Mouse (Mus musculus): ENCODE measurements around the gene Snap23. TPM values are rescaled to one million over a fixed set of nuclear protein-coding genes. Genes with fewer than 3 reads are reported as not detected.
"Not testable (repeated sequence)": the region's sequence is repeated elsewhere in the genome, so short reads cannot be mapped to it uniquely, and the experiment has no call there.

Gene Snap23
- polyA plus RNA-seq, 1 experiment from 2014 or later, result 55.2 TPM

DNA sequence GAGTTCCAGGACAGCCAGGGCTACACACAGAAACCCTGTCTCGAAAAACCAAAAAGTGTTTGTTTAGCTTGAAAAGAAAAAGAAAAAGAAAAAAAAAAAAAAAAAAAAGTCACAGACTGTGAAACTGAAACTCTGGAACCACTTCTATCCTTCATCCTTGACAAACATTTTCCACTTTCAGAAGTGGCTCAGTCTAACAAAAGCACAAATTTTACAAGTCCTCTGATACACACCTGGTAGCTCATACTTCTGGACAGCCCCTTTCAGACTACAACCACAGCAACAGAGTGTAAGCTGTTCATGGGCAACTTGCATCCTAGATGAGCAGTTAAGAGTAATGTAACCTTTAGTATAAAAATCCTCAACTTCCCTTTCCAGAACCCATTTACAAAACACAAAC lies 5.9 kb upstream of the Snap23 start:
- Histone ChIP-seq H3K9me3 (ENCODE audit: low read length) (no peaks in the 10 kb centered on the region), H3K36me3 (ENCODE audit: insufficient read depth, low read length) (0 out of 2 replicates have a peak, but pooled peaks cover 3% of the 10 kb centered on the region), H3K27ac (ENCODE audit: low read length) (no peak overlapping the region), H3K9ac (replicated peaks; ENCODE audit: low read length) (no peak overlapping the region), H3K4me3 (ENCODE audit: low read length) (no peak overlapping the region), H3K4me1 (ENCODE audit: insufficient read depth, low read length) (peaks cover 4% of the 10 kb centered on the region), H3K4me2 (replicated peaks; ENCODE audit: low read depth, low read length) (no peak overlapping the region), H3K27me3 (ENCODE audit: insufficient read depth, low read length) (no peaks in the 10 kb centered on the region)
- 88% methylated on average over 1 of the region's 1 CpGs for WGBS
- no peak for ATAC-seq (ENCODE audit: low FRiP score, low TSS enrichment)

DNA sequence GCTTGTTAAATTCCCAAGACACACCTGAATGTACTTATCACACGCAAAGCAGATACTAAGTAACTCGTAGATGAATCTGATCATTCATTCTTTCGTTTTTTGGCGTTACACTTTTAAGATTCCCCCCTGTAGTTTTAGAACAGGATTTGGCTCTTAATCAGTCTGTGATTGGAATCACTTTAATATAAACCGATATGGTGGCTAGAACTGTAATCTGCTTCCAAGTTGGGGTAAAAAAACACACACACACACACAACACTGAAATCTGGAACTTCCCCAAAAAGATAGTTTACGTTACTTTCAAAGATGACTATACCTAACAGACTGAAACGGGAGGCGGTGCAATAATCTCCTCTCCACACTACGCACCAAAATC lies 4.6 kb upstream of the Snap23 start:
- Histone ChIP-seq H3K9ac (replicated peaks; ENCODE audit: low read length) (peak overlapping the region; percentile 94), H3K4me3 (ENCODE audit: low read length) (peak overlapping the region; percentile 97), H3K36me3 (ENCODE audit: insufficient read depth, low read length) (0 out of 2 replicates have a peak, but pooled peaks cover 3% of the 10 kb centered on the region), H3K27ac (ENCODE audit: low read length) (peak overlapping the region; percentile 75; the same call in 1 of the 2 replicates), H3K27me3 (ENCODE audit: insufficient read depth, low read length) (no peaks in the 10 kb centered on the region), H3K4me2 (replicated peaks; ENCODE audit: low read depth, low read length) (peak overlapping the region; percentile 63), H3K9me3 (ENCODE audit: low read length) (no peaks in the 10 kb centered on the region), H3K4me1 (ENCODE audit: insufficient read depth, low read length) (peaks cover 6% of the 10 kb centered on the region)
- no peak for ATAC-seq (ENCODE audit: low FRiP score, low TSS enrichment)
- WGBS, result 22% methylated on average over 9 of the region's 9 CpGs

DNA sequence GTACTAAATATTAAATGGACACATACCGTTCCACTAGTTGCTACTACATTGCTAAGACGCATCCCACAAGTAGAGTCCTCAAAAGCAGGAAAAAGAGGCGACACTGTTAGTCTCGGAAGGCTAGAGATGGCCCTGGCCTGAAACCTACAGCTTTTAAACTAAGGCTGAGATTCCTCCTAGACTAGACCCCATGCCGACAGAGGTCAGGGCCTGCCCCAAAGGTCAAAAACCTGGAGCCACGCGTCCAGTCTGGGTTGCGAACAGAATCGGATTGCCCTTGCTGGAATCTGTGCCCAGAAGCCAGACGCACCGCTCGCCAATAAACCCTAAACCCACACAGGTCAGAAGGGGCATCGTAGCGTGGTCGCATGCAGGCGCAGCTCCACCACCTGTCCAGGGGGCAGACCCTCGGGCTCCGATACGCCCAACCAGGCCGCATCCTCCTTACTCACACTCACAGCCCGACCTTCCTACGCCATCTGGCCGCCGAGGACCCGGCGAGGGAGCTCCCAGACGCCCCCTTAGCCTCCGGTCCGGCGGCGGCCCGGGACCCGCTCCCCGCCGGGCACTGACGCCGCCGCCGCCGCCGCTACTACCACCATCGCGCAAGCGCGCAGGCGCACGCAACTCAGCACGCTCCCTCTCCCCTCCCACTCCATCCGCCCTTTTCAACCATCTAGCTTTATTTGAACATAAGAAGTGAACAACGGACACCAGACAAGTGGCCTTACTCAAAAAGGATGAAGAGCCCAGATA lies 4.1 kb upstream of the Snap23 start, which contains the start of gene Zfp106:
Zfp106 (minus strand) TSS at position 609 of the 756 bp plus-strand sequence.
- H3K27ac ChIP-seq (ENCODE audit: low read length), result peak within 1 kb of the TSS; percentile 75
- peaks cover 9% of the 10 kb centered on the region for H3K4me1 ChIP-seq (ENCODE audit: insufficient read depth, low read length)
- H3K36me3 ChIP-seq (ENCODE audit: insufficient read depth, low read length), result 0 out of 2 replicates have a peak, but pooled peaks cover 3% of the 10 kb centered on the region
- H3K27me3 ChIP-seq (ENCODE audit: insufficient read depth, low read length), result no peaks in the 10 kb centered on the region
- WGBS, result under 1% methylated on average over 50 of the region's 50 CpGs
- ATAC-seq (ENCODE audit: low FRiP score, low TSS enrichment), result peak; percentile 75
- peak within 1 kb of the TSS; percentile 97 for H3K4me3 ChIP-seq (ENCODE audit: low read length)
- H3K4me2 ChIP-seq (replicated peaks; ENCODE audit: low read depth, low read length), result peak within 1 kb of the TSS; percentile 63
- no peaks in the 10 kb centered on the region for H3K9me3 ChIP-seq (ENCODE audit: low read length)
- peak within 1 kb of the TSS; percentile 94 for H3K9ac ChIP-seq (replicated peaks; ENCODE audit: low read length)

DNA sequence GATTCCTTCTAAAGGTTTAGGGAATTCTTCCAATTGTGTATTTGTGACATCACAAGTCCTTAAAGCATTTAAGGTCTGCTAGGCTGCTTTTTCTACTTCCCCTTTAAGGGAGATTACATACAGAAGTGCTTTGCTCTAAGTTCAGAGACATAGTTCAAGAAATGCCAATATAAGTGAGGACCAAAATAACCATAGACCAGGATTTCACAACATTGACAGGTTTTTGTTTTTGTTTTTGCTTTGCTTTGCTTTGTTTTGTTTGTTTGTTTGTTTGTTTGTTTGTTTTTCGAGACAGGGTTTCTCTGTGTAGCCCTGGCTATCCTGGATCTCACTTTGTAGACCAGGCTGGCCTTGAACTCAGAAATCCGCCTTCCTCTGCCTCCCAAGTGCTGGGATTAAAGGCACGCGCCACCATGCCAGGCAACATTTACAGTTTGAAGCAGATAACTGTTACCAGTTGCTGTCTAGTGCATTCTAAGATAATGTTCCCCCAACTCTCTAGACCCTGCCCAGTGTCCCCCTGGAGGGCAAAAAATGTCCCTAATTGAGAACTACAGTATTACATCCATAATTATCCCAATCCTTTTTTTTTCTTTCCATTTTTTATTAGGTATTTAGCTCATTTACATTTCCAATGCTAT lies 2.8 kb upstream of the Snap23 start:
- not testable (repeated sequence) for H3K4me2 ChIP-seq (replicated peaks; ENCODE audit: low read depth, low read length); H3K27ac ChIP-seq (ENCODE audit: low read length); H3K4me3 ChIP-seq (ENCODE audit: low read length); H3K27me3 ChIP-seq (ENCODE audit: insufficient read depth, low read length); H3K36me3 ChIP-seq (ENCODE audit: insufficient read depth, low read length); H3K9ac ChIP-seq (replicated peaks; ENCODE audit: low read length); ATAC-seq (ENCODE audit: low FRiP score, low TSS enrichment); H3K9me3 ChIP-seq (ENCODE audit: low read length)
- peaks cover 21% of the 10 kb centered on the region for H3K4me1 ChIP-seq (ENCODE audit: insufficient read depth, low read length)
- 94% methylated on average over 4 of the region's 4 CpGs for WGBS

DNA sequence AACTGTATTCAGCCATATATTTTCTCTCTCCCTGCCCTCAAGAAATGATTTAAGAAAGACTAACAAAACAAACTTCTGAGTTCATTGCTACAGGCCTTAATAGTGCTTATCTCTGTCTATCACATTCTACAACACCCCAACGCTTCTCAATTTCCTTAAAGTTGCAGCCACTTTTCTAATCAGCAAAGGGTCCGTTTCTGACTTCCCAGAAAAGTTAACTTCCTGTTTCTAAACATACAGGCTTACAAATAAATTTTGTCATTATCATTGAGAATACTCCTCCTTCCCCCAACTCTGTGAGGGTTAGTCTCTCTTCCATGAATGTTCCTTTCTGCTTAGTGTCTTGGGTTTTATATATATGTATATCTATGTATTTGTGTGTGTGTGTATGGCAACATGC lies 2.1 kb upstream of the Snap23 start:
- ATAC-seq (ENCODE audit: low FRiP score, low TSS enrichment), result no peak
- Histone ChIP-seq H3K4me2 (replicated peaks; ENCODE audit: low read depth, low read length) (no peak overlapping the region), H3K9me3 (ENCODE audit: low read length) (no peaks in the 10 kb centered on the region), H3K27ac (ENCODE audit: low read length) (no peak overlapping the region), H3K27me3 (ENCODE audit: insufficient read depth, low read length) (no peaks in the 10 kb centered on the region), H3K36me3 (ENCODE audit: insufficient read depth, low read length) (0 out of 2 replicates have a peak, but pooled peaks cover under 1% of the 10 kb centered on the region), H3K9ac (replicated peaks; ENCODE audit: low read length) (no peak overlapping the region), H3K4me3 (ENCODE audit: low read length) (no peak overlapping the region), H3K4me1 (ENCODE audit: insufficient read depth, low read length) (peaks cover 21% of the 10 kb centered on the region)
- 75% methylated on average over 2 of the region's 2 CpGs for WGBS

DNA sequence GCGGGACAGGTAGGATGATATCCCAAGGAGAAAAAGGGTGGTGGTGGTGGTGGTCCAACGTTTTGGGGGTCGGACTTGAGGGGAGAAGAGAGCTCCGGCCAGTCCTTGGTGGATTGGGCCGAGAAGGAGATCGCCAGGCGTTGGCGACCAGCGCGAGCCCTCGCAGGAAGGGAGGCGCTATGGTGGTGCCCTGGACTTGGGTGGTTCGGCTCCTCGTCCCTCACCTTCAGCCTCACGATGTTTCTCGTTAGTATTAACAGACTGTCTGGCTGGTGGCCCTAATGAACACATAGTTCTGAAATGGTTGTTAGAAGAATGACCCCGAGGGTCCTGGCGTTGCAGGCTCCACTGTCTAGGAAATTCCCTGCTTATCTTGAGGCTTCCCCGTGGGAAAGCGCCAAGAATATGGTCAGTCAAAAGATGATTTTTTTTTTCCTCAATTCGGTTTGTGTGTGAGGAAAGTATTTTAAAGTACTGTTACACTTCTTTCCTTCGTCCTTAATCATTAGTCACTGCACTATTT lies 388 bp downstream of the Snap23 start:
- H3K27ac ChIP-seq (ENCODE audit: low read length), result peak overlapping the region; percentile 98
- peaks cover 18% of the 10 kb centered on the region for H3K4me1 ChIP-seq (ENCODE audit: insufficient read depth, low read length)
- H3K9me3 ChIP-seq (ENCODE audit: low read length), result no peaks in the 10 kb centered on the region
- H3K9ac ChIP-seq (replicated peaks; ENCODE audit: low read length), result peak overlapping the region; percentile 71
- H3K4me3 ChIP-seq (ENCODE audit: low read length), result peak overlapping the region; percentile 68
- ATAC-seq (ENCODE audit: low FRiP score, low TSS enrichment), result peak; percentile 83
- H3K36me3 ChIP-seq (ENCODE audit: insufficient read depth, low read length), result peaks cover 11% of the 10 kb centered on the region; the same call in 1 of the 2 replicates
- WGBS, result under 1% methylated on average over 22 of the region's 22 CpGs
- no peaks in the 10 kb centered on the region for H3K27me3 ChIP-seq (ENCODE audit: insufficient read depth, low read length)
- peak overlapping the region; percentile 79 for H3K4me2 ChIP-seq (replicated peaks; ENCODE audit: low read depth, low read length)

DNA sequence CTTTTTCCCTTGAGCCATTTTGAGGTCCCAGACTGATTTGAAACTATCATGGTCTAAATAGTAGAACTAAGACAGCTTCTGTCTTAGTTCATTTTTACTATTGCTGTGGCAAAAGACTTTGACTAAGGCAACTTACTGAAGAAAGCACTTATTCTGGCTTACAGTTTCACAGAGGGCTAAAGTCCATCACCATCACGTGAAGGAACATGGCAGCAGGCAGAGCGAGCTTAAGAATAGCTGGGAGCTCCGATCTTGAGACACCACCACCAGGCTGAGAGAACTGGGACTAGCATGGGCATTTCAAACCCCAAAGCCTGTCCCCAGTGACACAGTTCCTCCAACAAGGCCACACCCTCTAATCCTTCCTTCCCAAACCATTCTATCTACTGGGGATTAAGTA lies 3.6 kb downstream of the Snap23 start:
- Histone ChIP-seq H3K36me3 (ENCODE audit: insufficient read depth, low read length) (peaks cover 11% of the 10 kb centered on the region; the same call in 1 of the 2 replicates), H3K4me2 (replicated peaks; ENCODE audit: low read depth, low read length) (no peak overlapping the region), H3K9me3 (ENCODE audit: low read length) (no peaks in the 10 kb centered on the region), H3K9ac (replicated peaks; ENCODE audit: low read length) (no peak overlapping the region), H3K27me3 (ENCODE audit: insufficient read depth, low read length) (no peaks in the 10 kb centered on the region), H3K27ac (ENCODE audit: low read length) (no peak overlapping the region), H3K4me1 (ENCODE audit: insufficient read depth, low read length) (peaks cover 17% of the 10 kb centered on the region), H3K4me3 (ENCODE audit: low read length) (no peak overlapping the region)
- WGBS, result 92% methylated on average over 3 of the region's 3 CpGs
- no peak for ATAC-seq (ENCODE audit: low FRiP score, low TSS enrichment)

DNA sequence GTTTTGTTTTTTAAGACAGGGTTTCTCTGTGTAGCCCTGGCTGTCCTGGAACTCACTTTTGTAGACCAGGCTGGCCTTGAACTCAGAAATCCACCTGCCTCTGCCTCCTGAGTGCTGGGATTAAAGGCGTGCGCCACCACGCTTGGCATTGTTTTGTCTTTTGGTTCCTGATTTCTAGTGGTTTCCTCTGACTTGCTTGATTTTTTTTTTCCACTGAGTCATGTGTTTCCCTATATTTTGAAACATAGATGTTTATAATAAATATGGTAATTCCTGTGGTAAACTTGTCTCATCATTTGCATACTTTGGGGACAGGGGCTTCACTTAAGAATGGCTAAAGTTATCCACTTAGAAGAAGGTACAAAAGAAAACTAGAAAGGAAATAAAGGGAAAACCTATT lies 4.7 kb downstream of the Snap23 start:
- Histone ChIP-seq H3K4me1 (ENCODE audit: insufficient read depth, low read length) (peaks cover 14% of the 10 kb centered on the region), H3K36me3 (ENCODE audit: insufficient read depth, low read length) (peaks cover 11% of the 10 kb centered on the region; the same call in 1 of the 2 replicates)
- H3K27me3 ChIP-seq (ENCODE audit: insufficient read depth, low read length); H3K9ac ChIP-seq (replicated peaks; ENCODE audit: low read length); ATAC-seq (ENCODE audit: low FRiP score, low TSS enrichment); H3K9me3 ChIP-seq (ENCODE audit: low read length); H3K4me3 ChIP-seq (ENCODE audit: low read length); H3K4me2 ChIP-seq (replicated peaks; ENCODE audit: low read depth, low read length); H3K27ac ChIP-seq (ENCODE audit: low read length): not testable (repeated sequence)
- WGBS, result 95% methylated on average over 3 of the region's 3 CpGs

DNA sequence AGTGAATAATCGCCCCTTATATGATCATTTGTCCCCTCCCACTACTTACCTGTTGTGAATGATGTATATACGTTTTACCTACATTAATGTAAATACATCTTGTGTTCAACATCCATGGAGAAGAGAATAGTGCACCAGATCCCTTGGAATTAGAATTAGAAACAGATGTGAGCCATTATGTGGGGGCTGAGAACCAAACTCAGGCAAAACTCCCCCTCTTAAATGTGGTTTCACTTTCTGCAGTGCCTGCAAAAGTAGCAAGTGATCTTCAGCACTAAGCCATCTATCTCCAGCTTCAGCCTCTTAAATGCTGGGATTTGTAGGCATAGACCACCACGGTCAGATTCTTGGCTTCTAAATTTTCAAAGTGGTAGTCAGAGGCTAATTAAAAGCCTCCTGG lies 7.7 kb downstream of the Snap23 start:
- no peak overlapping the region for H3K4me2 ChIP-seq (replicated peaks; ENCODE audit: low read depth, low read length)
- peaks cover 11% of the 10 kb centered on the region; the same call in 1 of the 2 replicates for H3K36me3 ChIP-seq (ENCODE audit: insufficient read depth, low read length)
- no peaks in the 10 kb centered on the region for H3K27me3 ChIP-seq (ENCODE audit: insufficient read depth, low read length)
- 71% methylated on average over 3 of the region's 3 CpGs for WGBS
- no peaks in the 10 kb centered on the region for H3K9me3 ChIP-seq (ENCODE audit: low read length)
- no peak overlapping the region for H3K27ac ChIP-seq (ENCODE audit: low read length)
- ATAC-seq (ENCODE audit: low FRiP score, low TSS enrichment), result no peak
- H3K9ac ChIP-seq (replicated peaks; ENCODE audit: low read length), result no peak overlapping the region
- H3K4me3 ChIP-seq (ENCODE audit: low read length), result no peak overlapping the region
- 0 out of 2 replicates have a peak, but pooled peaks cover 4% of the 10 kb centered on the region for H3K4me1 ChIP-seq (ENCODE audit: insufficient read depth, low read length)
